Mouse (Mus musculus) heart, postnatal 4 days (tissue): Measurements from ENCODE around the gene Tyrobp. TPM values are rescaled to one million over a fixed set of nuclear protein-coding genes. Genes with fewer than 3 reads are reported as not detected.

Experiments
- DNase-seq: peaks from one replicate; pipeline ENCODE4 v3.0.0; 2021
- total RNA-seq, 2 experiments: library from RNA; stranded (reverse); gene quantifications; 2 replicates each; pipeline ENCODE4 v1.2.3; 2021

Tyrobp gene
- total RNA-seq, 2 experiments from 2014 or later = 11.1 to 13.5 TPM

GRCm38 (mm10) chr7:30464816-30465300 lies 51.3 kb downstream of the Tyrobp start:
- DNase-seq = no peak

Other genes with a start within 250 kb of the Tyrobp start
- gene Zfp146, start 244.0 kb upstream of the Tyrobp start, total RNA-seq = 10 to 100 TPM; 45.3 to 46.6 TPM
- 100 to 1,000 TPM; 693 to 795 TPM for gene Cox7a1, start 229.6 kb upstream of the Tyrobp start, total RNA-seq
- 100 to 1,000 TPM; 251 to 261 TPM for gene Capns1, start 214.9 kb upstream of the Tyrobp start, total RNA-seq
- 10 to 100 TPM; 61.9 to 70.3 TPM for gene Polr2i, start 181.8 kb upstream of the Tyrobp start, total RNA-seq
- 10 to 100 TPM; 77.2 to 78.9 TPM for gene Tbcb, start 181.5 kb upstream of the Tyrobp start, total RNA-seq
- not detected for gene Ovol3, start 178.0 kb upstream of the Tyrobp start, total RNA-seq
- under 1 TPM; 0.38 to 0.54 TPM for gene Thap8, start 133.7 kb upstream of the Tyrobp start, total RNA-seq
- gene Wdr62, start 133.3 kb upstream of the Tyrobp start, total RNA-seq = 10 to 100 TPM in 1 of 2 experiments, 1 to 10 TPM in 1; 9.7 to 12.3 TPM
- 10 to 100 TPM; 10.1 to 12.8 TPM for gene Clip3, start 122.0 kb upstream of the Tyrobp start, total RNA-seq
- 10 to 100 TPM; 29.4 to 30.8 TPM for gene Alkbh6, start 105.0 kb upstream of the Tyrobp start, total RNA-seq
- gene Syne4, start 99.0 kb upstream of the Tyrobp start, total RNA-seq = 1 to 10 TPM; 1.3 to 3.2 TPM
- under 1 TPM; 0.70 to 0.91 TPM for gene E130208F15Rik, start 92.0 kb upstream of the Tyrobp start, total RNA-seq
- 10 to 100 TPM; 15.5 to 16.6 TPM for gene Sdhaf1, start 89.9 kb upstream of the Tyrobp start, total RNA-seq
- 1 to 10 TPM; 1.4 to 2.2 TPM for gene Lrfn3, start 51.0 kb upstream of the Tyrobp start, total RNA-seq
- gene Hcst, start 6.1 kb downstream of the Tyrobp start, total RNA-seq = under 1 TPM in 1 of 2 experiments, not detected in 1; 0.88 TPM
- gene Nfkbid, start 8.0 kb downstream of the Tyrobp start, total RNA-seq = 1 to 10 TPM in 1 of 2 experiments, under 1 TPM in 1; 0.43 to 1.3 TPM
- 1 to 10 TPM; 6.0 to 7.4 TPM for gene Aplp1, start 31.8 kb downstream of the Tyrobp start, total RNA-seq
- gene Kirrel2, start 43.9 kb downstream of the Tyrobp start, total RNA-seq = under 1 TPM in 1 of 2 experiments, not detected in 1; 0.34 TPM
- gene Nphs1, start 44.6 kb downstream of the Tyrobp start, total RNA-seq = not detected
- gene Prodh2, start 79.9 kb downstream of the Tyrobp start, total RNA-seq = not detected
- 10 to 100 TPM in 1 of 2 experiments, 1 to 10 TPM in 1; 7.3 to 12.8 TPM for gene Arhgap33, start 121.3 kb downstream of the Tyrobp start, total RNA-seq
- 100 to 1,000 TPM; 279 to 308 TPM for gene Hspb6, start 138.4 kb downstream of the Tyrobp start, total RNA-seq
- 1 to 10 TPM; 5.2 to 7.8 TPM for gene Proser3, start 138.5 kb downstream of the Tyrobp start, total RNA-seq
- 10 to 100 TPM; 14.8 to 17.1 TPM for gene Lin37, start 146.1 kb downstream of the Tyrobp start, total RNA-seq
- 10 to 100 TPM; 70.5 to 72.7 TPM for gene U2af1l4, start 149.5 kb downstream of the Tyrobp start, total RNA-seq
- 1 to 10 TPM; 2.1 to 3.1 TPM for gene Gm49396, start 149.6 kb downstream of the Tyrobp start, total RNA-seq
- 10 to 100 TPM; 80.0 to 83.8 TPM for gene Psenen, start 149.9 kb downstream of the Tyrobp start, total RNA-seq
- gene Igflr1, start 151.7 kb downstream of the Tyrobp start, total RNA-seq = 1 to 10 TPM; 1.1 to 1.2 TPM
- gene Kmt2b, start 175.0 kb downstream of the Tyrobp start, total RNA-seq = 10 to 100 TPM; 29.5 to 35.8 TPM
- not detected for gene Zbtb32, start 185.1 kb downstream of the Tyrobp start, total RNA-seq
- under 1 TPM; 0.62 to 0.86 TPM for gene Upk1a, start 199.1 kb downstream of the Tyrobp start, total RNA-seq
- gene Cox6b1, start 212.4 kb downstream of the Tyrobp start, total RNA-seq = 1,000 to 10,000 TPM; 2,883 to 3,014 TPM
- gene Etv2, start 222.1 kb downstream of the Tyrobp start, total RNA-seq = not detected
- gene Rbm42, start 236.6 kb downstream of the Tyrobp start, total RNA-seq = 10 to 100 TPM; 58.8 to 62.2 TPM